Mouse (Mus musculus): ENCODE measurements around the gene Ly6g6c. TPM values are rescaled to one million over a fixed set of nuclear protein-coding genes. Genes with fewer than 3 reads are reported as not detected.
A peak's percentile ranks its signal among the peaks of the same experiment; 100 is the strongest.

Ly6g6c gene
- polyA plus RNA-seq, 1 experiment from 2014 or later, result not detected

- H3K36me3 ChIP-seq, result peaks cover 20% of the 10 kb centered on the region
- peak within 1 kb of the TSS; percentile 56 for H3K4me3 ChIP-seq
- no peak for DNase-seq (ENCODE audit: low spot score)
- no peaks in the 10 kb centered on the region for H3K9me3 ChIP-seq
- peaks cover 69% of the 10 kb centered on the region for H3K27me3 ChIP-seq (ENCODE audit: insufficient read depth, poor library complexity, severe bottlenecking)
- WGBS, result 41% methylated on average over 10 of the region's 10 CpGs
- peaks cover 28% of the 10 kb centered on the region for H3K4me1 ChIP-seq
- H3K27ac ChIP-seq, result peak within 1 kb of the TSS; percentile 69
Measured at GRCm38 (mm10) chr17:35066084-35066483, 896 bp downstream of the Ly6g6c start, which contains the start of gene Mpig6b. Mpig6b (minus strand) TSS chr17:35066184.

GRCm38 (mm10) chr17:35068213-35068914, 3.2 kb downstream of the Ly6g6c start:
- WGBS, result 77% methylated on average over 17 of the region's 17 CpGs
- H3K27me3 ChIP-seq (ENCODE audit: insufficient read depth, poor library complexity, severe bottlenecking), result peaks cover 64% of the 10 kb centered on the region
- H3K27ac ChIP-seq, result no peak overlapping the region

GRCm38 (mm10) chr17:35070556-35071229, 5.5 kb downstream of the Ly6g6c start:
- peaks cover 49% of the 10 kb centered on the region for H3K27me3 ChIP-seq (ENCODE audit: insufficient read depth, poor library complexity, severe bottlenecking)
- DNase-seq (ENCODE audit: low spot score), result no peak
- H3K27ac ChIP-seq, result no peak overlapping the region
- no peaks in the 10 kb centered on the region for H3K36me3 ChIP-seq
- H3K4me3 ChIP-seq, result no peak overlapping the region
- H3K9me3 ChIP-seq, result no peaks in the 10 kb centered on the region
- H3K4me1 ChIP-seq, result peaks cover 14% of the 10 kb centered on the region
- 43% methylated on average over 6 of the region's 6 CpGs for WGBS

More at GRCm38 (mm10) chr17:35068213-35068914, 3.2 kb downstream of the Ly6g6c start:
- Histone ChIP-seq H3K9me3 (no peaks in the 10 kb centered on the region), H3K4me3 (no peak overlapping the region), H3K4me1 (peaks cover 25% of the 10 kb centered on the region), H3K36me3 (0 out of 2 replicates have a peak, but pooled peaks cover under 1% of the 10 kb centered on the region)
- no peak for DNase-seq (ENCODE audit: low spot score)

GRCm38 (mm10) chr17:35071454-35071853, 6.3 kb downstream of the Ly6g6c start:
- Histone ChIP-seq H3K9me3 (no peaks in the 10 kb centered on the region), H3K4me3 (no peak overlapping the region), H3K27ac (no peak overlapping the region), H3K4me1 (peaks cover 15% of the 10 kb centered on the region), H3K36me3 (no peaks in the 10 kb centered on the region), H3K27me3 (ENCODE audit: insufficient read depth, poor library complexity, severe bottlenecking) (peaks cover 41% of the 10 kb centered on the region)
- no peak for DNase-seq (ENCODE audit: low spot score)
- WGBS, result 75% methylated on average over 9 of the region's 9 CpGs

GRCm38 (mm10) chr17:35074097-35074496, 8.9 kb downstream of the Ly6g6c start:
- Histone ChIP-seq H3K27me3 (ENCODE audit: insufficient read depth, poor library complexity, severe bottlenecking) (peaks cover 21% of the 10 kb centered on the region), H3K4me1 (peaks cover 34% of the 10 kb centered on the region), H3K27ac (0 out of 2 replicates have a peak overlapping the region, but pooled peaks have one; percentile 29), H3K36me3 (no peaks in the 10 kb centered on the region), H3K9me3 (no peaks in the 10 kb centered on the region), H3K4me3 (0 out of 2 replicates have a peak overlapping the region, but pooled peaks have one; percentile 3)
- DNase-seq (ENCODE audit: low spot score), result no peak
- WGBS, result 48% methylated on average over 17 of the region's 17 CpGs

- Histone ChIP-seq H3K4me3 (peak within 1 kb of the TSS; percentile 52), H3K27me3 (ENCODE audit: insufficient read depth, poor library complexity, severe bottlenecking) (peaks cover 18% of the 10 kb centered on the region), H3K4me1 (peaks cover 50% of the 10 kb centered on the region)
Measured at GRCm38 (mm10) chr17:35076507-35077176, 11.5 kb downstream of the Ly6g6c start, which contains the start of gene Ly6g6e. Ly6g6e (plus strand) TSS chr17:35076902.

GRCm38 (mm10) chr17:35077285-35077684, 12.1 kb downstream of the Ly6g6c start:
- Histone ChIP-seq H3K36me3 (no peaks in the 10 kb centered on the region), H3K4me3 (peak overlapping the region; percentile 52), H3K27me3 (ENCODE audit: insufficient read depth, poor library complexity, severe bottlenecking) (peaks cover 18% of the 10 kb centered on the region), H3K9me3 (no peaks in the 10 kb centered on the region), H3K27ac (peak overlapping the region; percentile 78), H3K4me1 (peaks cover 50% of the 10 kb centered on the region)
- 31% methylated on average over 2 of the region's 2 CpGs for WGBS
- DNase-seq (ENCODE audit: low spot score), result no peak

More at GRCm38 (mm10) chr17:35076507-35077176, 11.5 kb downstream of the Ly6g6c start, which contains the start of gene Ly6g6e:
- Histone ChIP-seq H3K36me3 (no peaks in the 10 kb centered on the region), H3K9me3 (no peaks in the 10 kb centered on the region), H3K27ac (peak within 1 kb of the TSS; percentile 78)
- WGBS, result 33% methylated on average over 10 of the region's 10 CpGs
- DNase-seq (ENCODE audit: low spot score), result no peak

- Histone ChIP-seq H3K36me3 (no peaks in the 10 kb centered on the region), H3K9me3 (no peaks in the 10 kb centered on the region), H3K27me3 (ENCODE audit: insufficient read depth, poor library complexity, severe bottlenecking) (peaks cover 18% of the 10 kb centered on the region), H3K27ac (peak within 1 kb of the TSS; percentile 78), H3K4me1 (peaks cover 50% of the 10 kb centered on the region), H3K4me3 (peak within 1 kb of the TSS; percentile 52)
- 16% methylated on average over 14 of the region's 14 CpGs for WGBS
- peak; percentile 84 for DNase-seq (ENCODE audit: low spot score)
Measured at GRCm38 (mm10) chr17:35077786-35078233, 12.6 kb downstream of the Ly6g6c start, which contains the start of gene Ly6g6d. Ly6g6d (minus strand) TSS chr17:35078065.

GRCm38 (mm10) chr17:35079778-35080177, 14.6 kb downstream of the Ly6g6c start:
- Histone ChIP-seq H3K4me1 (peaks cover 43% of the 10 kb centered on the region), H3K9me3 (no peaks in the 10 kb centered on the region), H3K4me3 (peak overlapping the region; percentile 37; the same call in 1 of the 2 replicates), H3K27me3 (ENCODE audit: insufficient read depth, poor library complexity, severe bottlenecking) (peaks cover 11% of the 10 kb centered on the region), H3K36me3 (no peaks in the 10 kb centered on the region), H3K27ac (peak overlapping the region; percentile 6; the same call in 1 of the 2 replicates)
- WGBS, result 11% methylated on average over 9 of the region's 9 CpGs
- peak; percentile 86 for DNase-seq (ENCODE audit: low spot score)

- DNase-seq (ENCODE audit: low spot score), result no peak
- 40% methylated on average over 6 of the region's 6 CpGs for WGBS
- peaks cover 11% of the 10 kb centered on the region for H3K27me3 ChIP-seq (ENCODE audit: insufficient read depth, poor library complexity, severe bottlenecking)
- H3K9me3 ChIP-seq, result no peaks in the 10 kb centered on the region
- H3K4me1 ChIP-seq, result peaks cover 43% of the 10 kb centered on the region
- H3K27ac ChIP-seq, result peak overlapping the region; percentile 6; the same call in 1 of the 2 replicates
- H3K36me3 ChIP-seq, result no peaks in the 10 kb centered on the region
- H3K4me3 ChIP-seq, result peak overlapping the region; percentile 37; the same call in 1 of the 2 replicates
Measured at GRCm38 (mm10) chr17:35080248-35080647, 15.1 kb downstream of the Ly6g6c start.

GRCm38 (mm10) chr17:35080710-35081109, 15.5 kb downstream of the Ly6g6c start:
- no peak overlapping the region for H3K27ac ChIP-seq
- peaks cover 11% of the 10 kb centered on the region for H3K27me3 ChIP-seq (ENCODE audit: insufficient read depth, poor library complexity, severe bottlenecking)
- no peak overlapping the region for H3K4me3 ChIP-seq
- 78% methylated on average over 4 of the region's 4 CpGs for WGBS
- H3K36me3 ChIP-seq, result no peaks in the 10 kb centered on the region
- no peaks in the 10 kb centered on the region for H3K9me3 ChIP-seq
- peaks cover 43% of the 10 kb centered on the region for H3K4me1 ChIP-seq
- DNase-seq (ENCODE audit: low spot score), result no peak

- no peak overlapping the region for H3K4me3 ChIP-seq
- H3K27ac ChIP-seq, result no peak overlapping the region
- peaks cover 22% of the 10 kb centered on the region for H3K4me1 ChIP-seq
- 81% methylated on average over 16 of the region's 16 CpGs for WGBS
- H3K27me3 ChIP-seq (ENCODE audit: insufficient read depth, poor library complexity, severe bottlenecking), result peaks cover 4% of the 10 kb centered on the region
- no peaks in the 10 kb centered on the region for H3K9me3 ChIP-seq
- no peak for DNase-seq (ENCODE audit: low spot score)
- no peaks in the 10 kb centered on the region for H3K36me3 ChIP-seq
Measured at GRCm38 (mm10) chr17:35082841-35083576, 17.8 kb downstream of the Ly6g6c start.

Measured in heart, embryonic 10.5 days (tissue).